Mouse (Mus musculus) left cerebral cortex, adult 8-10 months (tissue): ENCODE measurements at regions not wholly inside any gene's neighbourhood (a gene's known extent, or its start where the extent isn't known, plus 50 kb on each side); places are given as distances from the start of the nearest gene placed in this dataset.

Source experiments
- DNase-seq, 2 experiments: peaks; one replicate each; pipeline ENCODE4 v3.0.0; 2022; ENCODE audit warnings: low spot score in 2 of 2

DNA sequence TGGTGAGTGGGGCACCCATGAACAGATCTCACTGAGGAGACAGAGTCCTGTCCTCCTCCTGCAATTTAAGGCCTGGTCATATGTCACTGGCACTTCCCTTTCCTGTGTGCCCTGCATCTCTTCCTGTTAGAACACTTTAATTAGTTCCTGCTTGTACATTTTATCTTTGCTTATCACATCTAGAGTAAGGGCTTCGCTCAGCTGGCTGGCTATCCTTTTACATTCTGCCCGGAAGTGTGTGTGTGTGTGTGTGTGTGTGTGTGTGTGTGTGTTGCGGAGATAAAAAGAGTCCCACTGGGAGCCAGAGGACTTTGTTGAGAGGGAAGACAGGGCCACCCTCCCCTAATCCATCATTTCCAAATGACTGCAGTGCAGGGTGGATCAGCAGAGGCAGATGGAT lies 238.6 kb downstream of the Gadd45g start:
- DNase-seq, result no peak

- DNase-seq, result no peak
These were observed 241.8 kb downstream of the Gadd45g start for GRCm38 (mm10) chr13:52088319-52088718.

DNA sequence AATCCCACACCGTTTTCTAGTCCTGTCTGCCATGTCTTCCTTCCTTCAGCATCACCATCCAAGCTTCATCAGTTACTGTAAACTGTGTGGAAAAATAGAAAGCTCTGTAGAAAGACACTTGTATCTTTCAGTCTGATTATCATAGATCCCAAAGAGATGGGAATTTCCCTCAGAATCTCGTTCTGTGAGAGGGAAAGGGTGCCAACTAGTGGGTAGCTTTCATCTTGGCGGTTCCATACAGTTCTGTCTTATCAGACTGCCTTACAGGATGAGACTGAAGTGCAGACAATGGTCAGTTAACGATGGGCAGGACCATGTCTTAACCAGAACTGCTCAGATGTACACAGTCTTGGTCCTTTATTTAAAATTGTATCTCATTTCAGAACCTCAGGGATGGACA lies 243.9 kb downstream of the Gadd45g start:
- DNase-seq, result no peak

GRCm38 (mm10) chr13:52094785-52095184 lies 248.3 kb downstream of the Gadd45g start:
- DNase-seq, result no peak

GRCm38 (mm10) chr13:52096506-52096905 lies 250.0 kb downstream of the Gadd45g start:
- no peak for DNase-seq

GRCm38 (mm10) chr13:52105989-52106642 lies 259.6 kb downstream of the Gadd45g start:
- DNase-seq, result no peak

DNA sequence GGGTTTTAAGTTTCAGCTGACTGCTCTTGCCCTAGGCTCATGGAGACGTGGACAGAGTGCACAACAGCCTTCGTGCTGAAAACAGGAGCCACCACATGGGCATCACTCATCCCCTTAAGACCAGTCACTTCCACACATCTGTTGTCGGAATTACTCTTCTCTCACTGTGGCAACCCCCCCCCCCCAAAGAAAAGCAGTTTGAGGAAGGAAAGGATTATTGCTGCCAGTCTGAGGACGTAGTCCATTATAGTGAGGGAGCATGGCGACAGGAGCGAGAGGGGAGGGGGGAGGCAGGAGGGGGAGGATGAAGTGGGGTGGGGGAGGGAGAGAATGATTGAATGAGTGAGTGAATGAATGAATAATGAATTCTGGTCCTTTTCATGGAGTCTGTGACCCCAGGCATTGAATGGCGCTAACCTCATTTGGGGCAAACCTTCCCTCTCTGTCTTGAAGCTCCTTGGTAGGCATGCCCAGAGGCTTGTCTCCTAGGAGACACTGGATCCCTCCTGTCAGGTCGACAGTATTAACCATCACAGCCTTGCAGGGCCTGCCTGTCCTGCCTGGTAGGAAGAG lies 262.0 kb downstream of the Gadd45g start:
- DNase-seq, result no peak

DNA sequence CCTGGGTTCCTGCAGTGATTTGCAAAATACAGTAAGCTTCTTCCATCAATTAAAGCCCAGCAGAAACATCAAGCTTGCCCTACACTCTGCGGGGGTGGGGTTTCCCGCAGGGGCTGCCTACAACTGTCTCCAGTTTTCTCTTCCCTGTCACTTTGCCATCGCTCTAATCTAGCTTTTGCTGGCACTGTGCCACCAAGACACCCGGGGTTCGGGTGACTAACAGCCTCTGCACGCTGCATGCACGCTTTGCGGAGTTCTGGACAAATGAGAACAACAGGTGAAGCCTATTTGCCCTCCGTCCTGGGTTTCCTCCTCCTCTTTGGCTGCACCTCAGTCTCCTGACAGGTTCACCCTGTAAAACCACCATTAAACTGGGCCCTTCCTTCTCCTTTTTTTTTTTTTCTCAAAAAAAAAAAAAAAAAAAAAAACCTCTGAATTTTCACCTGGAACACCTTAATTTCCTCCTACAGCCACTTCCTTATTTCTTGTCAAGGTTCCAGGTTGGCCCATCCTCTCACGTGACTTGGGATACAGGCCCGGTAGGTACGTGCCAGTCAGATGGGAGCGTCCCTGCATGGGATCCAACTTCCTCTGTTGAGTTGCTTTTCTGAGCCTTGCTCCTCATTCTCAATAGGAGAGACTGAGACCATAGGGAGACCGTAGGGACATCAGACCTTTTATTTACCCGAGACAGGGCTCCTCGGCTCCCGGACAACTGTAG lies 262.7 kb downstream of the Gadd45g start:
- DNase-seq, result no peak

DNA sequence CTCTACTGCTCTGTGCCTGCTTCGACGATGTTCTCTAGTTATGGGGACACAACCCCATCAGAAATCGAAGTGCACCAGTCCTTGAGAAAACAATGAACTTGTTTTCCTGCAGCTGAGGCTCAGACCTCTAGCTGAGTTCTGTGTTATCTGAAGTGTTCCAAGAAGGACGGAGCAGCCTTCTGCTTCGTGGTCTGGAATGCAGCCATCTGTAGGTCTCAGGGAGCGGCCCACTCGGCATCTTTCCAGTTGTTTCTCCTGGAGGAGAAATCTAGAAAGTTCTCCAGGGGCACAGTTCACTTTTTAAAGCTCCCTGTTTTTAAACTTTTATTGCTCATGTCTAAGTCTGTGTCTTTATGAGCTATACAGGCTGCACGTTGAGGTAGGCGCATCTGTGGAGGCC lies 264.3 kb downstream of the Gadd45g start:
- no peak for DNase-seq

DNA sequence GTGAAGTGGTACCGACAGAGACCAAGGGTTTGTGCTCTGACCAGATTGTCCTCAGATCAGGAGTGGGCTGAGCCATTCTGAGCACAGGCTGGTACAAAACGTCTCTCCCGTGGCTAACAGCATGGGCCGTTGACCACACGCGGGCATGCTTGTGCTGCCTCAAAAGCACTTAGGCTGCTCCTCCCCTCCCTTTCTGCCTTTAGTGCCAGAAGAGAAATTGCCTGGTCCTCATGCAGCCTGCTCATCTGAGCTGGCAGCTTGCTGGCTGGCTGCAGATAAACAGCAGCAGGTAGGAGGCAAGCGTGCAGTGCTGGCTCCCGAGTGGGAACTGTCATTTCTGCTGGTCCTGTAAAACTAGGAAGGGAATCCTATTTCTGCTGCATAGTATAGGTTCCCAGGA lies 267.1 kb downstream of the Gadd45g start:
- DNase-seq, result peak in 1 of 2 experiments; percentile 31

DNA sequence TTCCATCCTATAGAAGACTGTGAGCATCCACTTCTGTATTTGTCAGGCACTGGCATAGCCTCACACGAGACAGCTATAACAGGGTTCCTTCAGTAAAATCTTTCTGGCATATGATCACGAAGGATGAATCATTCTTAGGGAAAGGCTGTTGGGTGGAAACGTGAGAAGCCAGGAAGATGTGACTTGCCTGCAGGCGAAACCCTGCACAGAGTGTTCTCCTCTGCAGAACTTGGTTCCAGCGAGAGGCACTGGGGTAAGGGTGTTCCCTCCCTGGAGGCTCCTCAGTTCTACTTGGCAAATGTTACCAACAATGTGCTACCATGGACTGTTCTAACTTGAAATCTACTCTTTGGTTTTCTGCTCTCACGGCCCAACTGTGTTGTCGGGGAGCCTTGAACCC lies 268.0 kb downstream of the Gadd45g start:
- peak in 1 of 2 experiments; percentile 18 for DNase-seq

DNA sequence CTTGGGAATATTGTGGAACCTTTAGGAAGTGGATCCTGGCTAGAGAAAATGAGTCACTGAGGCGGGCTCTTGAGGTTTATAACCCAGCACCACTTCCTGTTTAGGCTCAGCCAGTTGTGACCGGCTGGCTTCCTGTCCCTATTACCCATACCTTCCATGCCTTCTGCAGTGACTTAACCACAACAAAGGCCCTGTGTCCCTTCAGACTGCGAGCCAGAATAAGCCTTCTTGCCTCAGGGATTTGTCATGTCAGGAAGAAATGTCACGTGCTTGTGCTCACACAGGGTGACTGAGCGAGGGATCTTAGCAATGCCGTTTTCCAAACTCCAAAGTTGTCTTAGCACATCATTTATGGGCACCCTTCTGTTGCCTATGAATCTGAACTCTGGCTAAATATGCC lies 268.5 kb downstream of the Gadd45g start:
- DNase-seq, result no peak

DNA sequence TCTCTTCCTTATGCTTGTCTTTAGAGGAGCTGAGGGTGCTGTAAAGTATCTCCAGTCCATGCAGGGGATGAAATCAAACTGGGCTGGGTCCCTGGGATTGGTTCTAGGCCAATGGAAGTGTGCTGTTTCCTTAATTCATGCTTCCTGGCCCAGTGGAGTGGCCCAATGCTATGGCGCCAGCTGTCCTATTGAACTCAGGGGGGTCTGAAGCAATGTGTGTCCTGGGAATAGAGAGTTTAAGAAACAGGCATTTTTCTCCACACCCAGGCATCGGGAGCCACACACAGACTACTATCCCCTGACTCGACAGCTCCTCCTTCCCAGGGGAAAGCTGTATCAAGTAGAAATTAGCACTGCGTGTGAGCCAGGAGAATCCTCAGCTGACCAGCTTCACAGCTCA lies 269.8 kb downstream of the Gadd45g start:
- DNase-seq, result no peak

GRCm38 (mm10) chr13:52116756-52117155 lies 270.3 kb downstream of the Gadd45g start:
- DNase-seq, result no peak

DNA sequence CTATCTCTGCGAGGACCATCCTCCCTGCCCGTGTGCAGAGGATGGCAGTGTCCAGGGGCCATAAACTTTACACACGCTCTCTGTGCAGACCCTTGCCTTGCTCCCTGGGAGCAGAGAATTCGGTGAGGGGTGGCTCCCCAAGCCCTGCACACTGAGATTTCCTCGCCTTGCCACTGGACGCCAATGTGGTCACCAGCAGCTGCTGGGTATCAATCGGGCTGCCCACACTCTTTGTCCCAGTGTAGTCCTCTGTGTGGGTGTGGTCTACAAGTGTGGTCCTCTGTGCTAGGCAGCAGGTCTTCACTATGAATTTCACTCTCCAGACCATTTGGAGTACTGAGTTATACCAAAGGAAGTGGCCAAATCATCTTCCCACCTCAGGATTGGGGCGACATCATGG lies 274.3 kb downstream of the Gadd45g start:
- no peak for DNase-seq

DNA sequence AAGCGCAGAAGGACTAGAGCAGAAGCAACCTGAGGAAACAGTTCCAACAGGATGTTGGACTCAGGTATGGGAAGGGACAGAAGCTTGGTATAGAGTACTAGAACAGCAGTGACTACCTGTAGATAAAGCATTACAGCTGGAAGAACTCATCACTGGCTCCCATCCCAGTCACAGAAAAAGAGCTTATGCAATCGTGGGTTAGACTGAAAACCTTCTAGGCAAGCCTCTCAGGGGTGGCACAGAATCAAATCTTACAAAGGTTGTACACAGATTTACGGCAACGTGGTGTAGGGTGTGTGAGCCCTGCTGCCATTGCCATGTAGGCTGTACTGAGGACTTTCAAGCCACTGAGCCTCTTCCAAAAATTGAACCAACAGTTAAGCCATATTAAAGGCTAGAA lies 278.6 kb downstream of the Gadd45g start:
- no peak for DNase-seq

- DNase-seq, result no peak
These were observed 281.3 kb downstream of the Gadd45g start for GRCm38 (mm10) chr13:52127751-52128150.

DNA sequence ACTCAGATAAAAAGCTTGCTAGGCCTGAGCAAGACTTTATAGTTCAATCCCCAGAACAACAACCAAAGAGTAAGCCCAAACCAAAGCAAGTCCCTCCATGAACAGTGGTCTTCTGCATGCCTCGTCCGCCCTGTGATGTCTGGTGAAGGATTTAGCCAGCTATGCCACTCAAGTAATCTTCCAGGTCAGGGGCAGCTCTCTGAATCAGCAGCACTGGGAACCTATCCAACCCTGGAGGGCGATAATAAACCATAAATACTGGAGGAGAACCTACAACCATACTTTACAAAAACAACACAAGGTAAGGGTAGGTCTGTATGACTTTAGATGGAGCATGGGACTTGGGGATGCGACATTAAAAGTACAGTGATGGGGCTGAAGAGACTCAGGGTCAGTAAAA lies 283.0 kb downstream of the Gadd45g start:
- no peak for DNase-seq

DNA sequence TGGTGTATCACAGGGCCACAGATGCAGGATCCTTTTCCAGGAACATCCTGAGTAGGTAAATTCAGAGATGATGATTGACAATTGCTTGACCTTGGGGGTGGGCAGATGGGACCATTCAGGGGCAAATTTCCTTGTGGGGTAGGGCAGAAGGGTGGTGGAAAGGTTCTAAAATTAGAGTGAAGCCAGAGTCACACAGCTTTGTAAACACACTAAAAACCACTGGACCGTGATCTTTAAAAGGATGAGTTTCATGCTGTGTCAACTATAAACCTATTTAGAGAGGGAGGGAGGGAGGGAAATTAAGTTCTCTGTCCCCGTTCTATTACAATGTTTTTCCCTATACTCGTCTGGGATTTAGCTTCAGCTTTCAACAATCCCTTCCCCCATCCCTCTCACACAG lies 286.7 kb downstream of the Gadd45g start:
- DNase-seq, result no peak

DNA sequence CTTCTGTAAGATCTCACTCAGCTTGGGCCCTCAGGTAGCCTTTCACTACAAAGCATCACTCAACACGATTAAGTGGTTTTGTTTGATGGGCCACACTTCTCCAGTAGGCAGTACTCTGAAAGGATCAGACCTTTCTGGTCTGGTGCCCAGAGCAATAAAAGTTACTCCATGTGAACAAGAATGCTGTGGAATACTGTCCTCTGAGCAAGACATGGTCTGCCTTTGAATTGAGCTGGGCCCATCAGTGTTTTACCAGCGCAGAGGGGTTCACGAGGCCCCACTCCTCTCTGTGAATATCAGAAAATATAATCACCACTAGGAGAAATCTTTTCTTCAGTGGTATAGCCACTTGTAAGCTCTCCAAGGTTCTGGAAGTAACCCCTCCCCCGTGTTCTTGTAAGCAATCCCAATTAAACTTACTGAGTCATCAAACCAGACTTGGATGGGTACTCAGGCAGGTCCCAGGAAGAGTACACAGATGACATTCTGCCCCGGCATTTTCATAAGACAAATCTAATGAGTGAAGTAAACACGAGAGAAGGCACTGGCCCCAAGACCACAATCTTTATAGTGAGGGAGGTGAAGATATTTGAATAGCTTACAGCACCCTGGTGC lies 292.0 kb downstream of the Gadd45g start:
- DNase-seq, result no peak

GRCm38 (mm10) chr13:52139140-52139809 lies 292.8 kb downstream of the Gadd45g start:
- DNase-seq, result no peak

DNA sequence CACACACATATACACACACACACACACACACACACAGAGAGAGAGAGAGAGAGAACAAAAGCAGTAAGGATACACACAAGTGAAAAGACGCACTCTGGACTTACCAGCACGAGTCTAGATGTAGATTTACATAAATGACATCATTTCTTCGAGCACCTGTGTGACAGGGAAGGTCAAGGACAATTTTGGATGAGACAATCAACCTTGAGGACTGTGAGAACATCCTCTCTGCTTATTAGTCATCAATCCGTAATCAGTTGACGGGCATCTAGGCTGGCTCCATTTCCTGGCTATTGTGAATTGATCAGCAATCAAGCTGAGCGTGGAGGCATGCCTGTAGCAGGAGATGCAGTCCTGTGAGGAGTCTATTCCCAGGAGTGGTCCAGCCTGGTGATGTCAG lies 293.7 kb downstream of the Gadd45g start:
- no peak for DNase-seq
